Mouse (Mus musculus) R1 (cell line): ENCODE data around the gene Syce3.
"Not testable (repeated sequence)": the region's sequence is repeated elsewhere in the genome, so short reads cannot be mapped to it uniquely, and the experiment has no call there.

ENCODE experiments used
- DNase-seq: peaks from one replicate; pipeline ENCODE4 v3.0.0-alpha.2; 2018; ENCODE audit warnings: low read depth, low spot score

Gene Syce3

DNA sequence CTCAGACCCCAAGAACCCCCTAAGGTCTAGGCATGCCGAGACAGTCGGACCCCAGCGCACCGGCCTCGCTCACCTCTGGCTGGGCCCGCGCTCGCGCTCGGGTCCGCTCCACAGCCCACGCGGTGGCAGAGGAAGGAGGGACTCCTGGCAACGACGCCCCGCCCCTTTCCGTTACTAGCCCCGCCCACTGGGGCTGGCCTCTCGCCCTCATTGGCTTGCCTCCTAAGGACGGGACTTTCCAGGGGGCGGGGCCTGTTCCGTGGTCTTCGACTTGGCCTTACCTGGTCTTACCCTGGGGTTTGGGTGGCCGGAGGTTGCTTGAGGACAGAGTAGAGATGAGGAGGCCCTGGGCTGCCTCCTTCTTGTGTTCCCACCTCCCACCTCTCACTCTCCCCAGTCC lies at the start of gene Syce3:
TSS of gene Syce3 (minus strand) at position 386 of the 400 bp plus-strand sequence.
- DNase-seq: peak; percentile 86

DNA sequence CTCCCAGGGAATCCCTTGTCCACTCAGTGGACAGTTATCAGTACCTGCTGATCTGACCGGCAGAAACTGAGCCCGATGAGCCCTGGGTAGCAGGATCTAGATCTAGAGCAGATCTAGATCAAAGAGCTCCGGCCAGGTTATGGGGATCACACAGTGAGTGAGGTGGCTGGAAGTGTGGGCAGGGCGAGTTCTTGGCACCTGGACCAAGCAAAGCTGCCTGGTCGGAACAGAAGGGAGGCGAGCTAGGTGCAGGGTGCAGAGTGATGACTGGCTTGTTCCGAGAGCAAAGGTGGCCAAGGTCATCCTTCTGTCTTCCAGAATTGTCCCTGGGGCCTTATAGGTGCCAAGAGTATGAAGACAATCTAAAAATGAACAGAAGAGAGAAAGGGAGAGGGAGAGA lies 49.5 kb upstream of the Syce3 start:
- no peak for DNase-seq

DNA sequence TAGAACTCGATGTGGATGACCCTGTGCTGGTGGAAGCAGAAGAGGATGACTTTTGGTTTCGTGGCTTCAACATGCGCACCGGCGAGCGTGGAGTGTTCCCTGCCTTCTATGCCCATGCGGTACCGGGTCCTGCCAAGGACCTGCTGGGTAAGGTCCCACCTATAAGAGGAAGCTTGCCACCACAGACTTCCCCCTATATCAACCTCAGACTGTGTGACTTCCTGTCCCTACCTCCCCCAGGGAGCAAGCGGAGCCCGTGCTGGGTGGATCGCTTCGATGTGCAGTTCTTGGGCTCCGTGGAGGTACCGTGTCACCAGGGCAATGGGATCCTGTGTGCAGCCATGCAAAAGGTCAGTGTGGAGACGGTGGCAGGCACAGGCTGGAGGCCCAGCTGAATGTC lies 48.6 kb upstream of the Syce3 start:
- no peak for DNase-seq

DNA sequence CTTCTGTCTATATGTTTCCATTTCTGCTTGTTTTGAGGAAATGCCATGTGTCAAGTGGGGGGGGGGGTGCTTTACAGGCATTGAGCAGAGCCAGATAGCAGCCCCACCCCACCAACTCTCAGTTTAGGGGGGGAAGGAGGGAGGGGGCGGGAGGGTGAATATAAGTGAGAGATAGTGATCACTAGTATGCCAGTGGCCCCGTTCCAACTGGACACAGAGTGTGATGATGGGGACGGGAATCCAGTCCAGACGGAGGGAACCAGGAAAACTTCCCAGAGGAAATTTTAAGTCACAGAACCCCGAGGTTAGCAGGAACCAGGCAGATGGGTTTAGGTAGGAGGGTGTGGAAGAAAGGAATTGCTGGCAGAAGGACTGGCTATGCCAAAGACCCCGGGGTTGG lies 45.3 kb upstream of the Syce3 start:
- no peak for DNase-seq

DNA sequence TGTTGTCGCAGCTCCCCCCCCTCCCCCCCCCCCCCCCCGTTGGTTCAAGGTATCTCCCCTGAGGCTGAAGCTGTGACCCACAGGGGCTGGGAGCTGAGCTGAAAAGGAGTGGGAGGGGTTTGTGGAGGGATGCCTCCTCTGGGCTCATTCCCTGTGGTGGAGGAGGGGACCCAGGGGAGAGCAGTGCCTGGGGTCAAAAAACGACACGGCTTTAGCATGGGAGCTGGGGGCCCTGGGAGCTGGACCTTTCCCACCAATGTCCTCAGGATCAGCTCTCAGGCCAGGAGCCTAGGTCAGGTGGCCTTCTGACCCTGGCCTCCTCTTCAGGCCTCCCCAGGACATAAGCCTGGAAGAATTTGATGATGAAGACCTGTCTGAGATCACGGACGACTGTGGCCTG lies 44.6 kb upstream of the Syce3 start:
- no peak for DNase-seq

DNA sequence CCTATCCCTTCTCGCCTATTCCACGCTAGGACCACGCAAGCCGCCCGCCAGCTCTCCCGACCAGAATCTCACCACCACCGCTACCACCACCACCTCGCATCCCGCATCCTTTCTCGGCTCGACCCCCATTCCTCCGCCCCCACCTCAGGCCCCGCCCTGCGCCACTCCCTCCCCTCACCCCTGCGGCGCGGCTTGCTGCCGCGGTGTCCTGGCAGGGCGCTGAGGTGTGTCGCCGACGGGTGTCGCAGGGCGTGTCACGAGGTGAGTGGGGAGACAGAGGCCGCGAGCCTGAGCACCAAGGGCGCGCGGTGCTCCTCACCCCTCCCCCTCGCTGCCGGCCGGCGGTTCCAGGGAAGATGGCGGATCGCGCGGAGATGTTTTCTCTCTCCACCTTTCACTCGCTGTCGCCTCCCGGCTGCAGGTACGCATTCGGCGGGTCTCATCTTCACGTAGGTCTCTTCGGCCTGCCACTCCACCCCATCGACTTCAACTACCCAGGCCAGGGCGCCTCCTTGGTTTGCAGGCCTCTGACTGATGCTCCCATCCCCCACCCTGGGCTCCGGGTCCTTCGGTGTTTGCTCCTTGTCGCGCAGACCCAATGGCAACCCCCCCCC lies 43.7 kb upstream of the Syce3 start, which contains the start of gene Mapk8ip2:
TSS of gene Mapk8ip2 (plus strand) at position 49 of the 614 bp plus-strand sequence.
- DNase-seq: peak; percentile 69

DNA sequence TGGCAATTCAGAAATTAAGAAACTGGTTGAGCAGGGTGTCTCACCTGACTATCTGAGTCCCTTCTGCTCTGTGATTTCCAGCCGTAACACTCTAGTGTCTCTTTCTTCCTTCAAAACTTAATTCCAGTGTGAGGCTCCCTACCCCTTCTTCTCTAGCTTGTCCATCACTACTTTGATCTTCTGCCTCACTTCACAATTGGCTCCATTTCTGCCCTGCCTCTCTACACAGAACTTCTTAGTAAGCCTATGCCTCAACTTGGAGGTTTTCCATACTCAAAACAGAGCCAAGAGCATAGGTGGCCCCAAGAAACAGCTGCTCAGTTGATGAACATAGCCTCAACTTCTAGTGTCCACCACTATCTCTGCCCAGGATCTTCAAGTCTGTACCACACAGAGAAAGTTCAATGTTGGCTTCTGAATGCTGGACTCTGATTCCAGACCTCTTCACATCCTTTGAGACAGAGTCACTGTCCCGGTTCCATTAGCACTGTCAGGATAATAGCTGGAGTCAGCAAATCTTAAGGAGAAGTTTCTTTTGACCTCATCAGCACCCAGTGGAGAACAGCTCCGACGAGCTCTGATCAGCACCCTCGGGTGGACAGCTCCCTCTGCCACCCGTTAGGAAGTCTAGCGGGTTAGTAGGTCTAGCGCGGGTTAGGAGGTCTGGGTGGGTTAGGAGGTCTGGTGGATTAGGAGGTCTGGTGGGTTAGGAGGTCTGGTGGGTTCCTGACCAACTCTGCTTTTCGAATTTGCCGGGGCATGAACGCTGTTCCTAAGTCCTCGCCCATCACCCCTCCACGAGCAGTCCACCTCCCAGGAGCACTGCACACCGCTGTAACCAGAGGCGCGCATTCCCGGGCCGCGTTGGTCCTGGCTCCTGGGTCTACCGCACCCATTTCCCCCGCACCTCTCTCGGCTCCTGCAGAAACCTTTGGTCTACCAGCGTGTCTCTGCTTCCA lies 42.9 kb upstream of the Syce3 start:
- peak; percentile 86 for DNase-seq

DNA sequence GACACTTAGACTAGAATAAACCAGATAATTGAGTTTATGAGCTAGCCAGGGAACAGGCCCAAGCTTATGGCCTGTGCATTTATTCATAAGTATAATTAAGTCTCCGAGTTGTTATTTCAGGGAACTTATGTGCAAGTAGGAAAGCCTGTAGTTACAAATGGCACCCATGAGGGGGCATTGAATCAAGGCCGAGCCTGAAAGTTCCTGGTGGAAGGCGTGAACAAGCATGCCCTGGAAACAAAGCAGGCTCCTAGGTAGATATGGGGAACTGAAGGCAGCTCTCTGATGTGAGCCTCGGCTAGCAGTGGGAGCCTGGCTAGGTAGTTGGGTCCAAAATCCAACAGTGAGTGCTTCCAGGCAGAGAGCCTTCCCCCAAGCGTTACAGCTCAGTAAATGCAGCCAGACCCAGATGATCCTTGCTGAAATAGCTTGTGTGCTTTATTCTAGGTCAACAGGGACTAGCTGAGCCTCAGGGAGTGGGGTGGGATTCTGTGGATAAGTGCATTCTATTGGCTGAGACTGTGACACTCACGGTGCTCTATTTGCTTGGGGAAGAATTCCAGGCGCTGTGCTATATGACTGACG lies 32.3 kb upstream of the Syce3 start:
- peak; percentile 76 for DNase-seq

DNA sequence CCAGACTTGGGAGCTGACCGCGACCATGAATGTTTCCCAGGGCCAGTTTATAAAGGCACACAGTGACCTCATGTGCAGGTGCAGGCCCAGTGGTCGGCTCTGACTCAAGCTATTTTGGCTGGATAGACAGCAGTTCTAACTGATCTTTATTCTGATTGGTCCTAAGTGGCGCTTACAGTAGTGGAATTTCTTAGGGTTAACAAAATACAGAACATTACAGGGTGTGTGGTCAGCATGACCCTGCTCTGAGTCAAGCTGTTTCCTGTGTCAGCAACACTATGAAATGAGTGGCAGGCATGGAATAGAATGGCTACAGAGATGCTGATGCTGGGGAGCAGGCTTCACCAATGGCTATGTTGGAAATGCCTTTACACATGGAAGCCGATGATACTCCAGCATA lies 25.6 kb upstream of the Syce3 start:
- no peak for DNase-seq

DNA sequence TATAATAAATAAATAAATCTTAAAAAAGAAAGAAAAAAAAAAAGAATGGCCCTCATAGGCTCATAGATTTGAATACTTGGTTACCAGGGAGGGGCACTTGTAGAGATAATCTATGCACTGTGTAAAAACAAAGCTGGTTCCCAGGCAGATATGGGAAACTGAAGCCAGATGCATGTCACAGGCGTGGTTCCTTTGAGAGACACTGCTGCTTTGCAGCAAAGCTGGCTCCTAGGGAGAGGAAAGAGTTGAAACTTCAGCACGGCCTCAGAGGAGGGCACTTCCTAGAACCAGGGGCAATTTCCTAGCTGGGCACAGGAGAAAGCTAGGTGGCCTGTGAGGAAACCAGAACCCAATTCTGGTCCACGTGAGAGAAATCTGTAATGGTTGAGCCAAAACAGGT lies 23.8 kb upstream of the Syce3 start:
- DNase-seq: no peak

DNA sequence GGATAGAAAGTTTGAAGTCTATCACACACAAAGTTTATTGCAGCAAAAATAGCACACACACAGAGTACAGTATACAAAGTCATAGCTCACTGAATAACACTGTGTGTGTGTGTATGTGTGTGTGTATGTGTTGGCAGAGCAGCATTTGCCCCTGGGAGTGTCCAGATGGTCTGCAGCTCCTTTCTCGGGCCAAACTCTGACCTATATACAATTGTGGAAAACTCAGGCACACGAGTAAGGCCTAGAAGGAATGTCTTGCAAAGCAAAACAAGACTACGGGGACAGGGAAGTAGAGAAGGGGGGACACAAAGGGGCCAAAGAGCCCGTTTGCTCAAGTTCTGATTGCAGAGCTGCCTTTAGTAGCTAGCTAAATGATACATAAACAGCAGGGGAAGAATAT lies 22.6 kb upstream of the Syce3 start:
- DNase-seq: no peak

DNA sequence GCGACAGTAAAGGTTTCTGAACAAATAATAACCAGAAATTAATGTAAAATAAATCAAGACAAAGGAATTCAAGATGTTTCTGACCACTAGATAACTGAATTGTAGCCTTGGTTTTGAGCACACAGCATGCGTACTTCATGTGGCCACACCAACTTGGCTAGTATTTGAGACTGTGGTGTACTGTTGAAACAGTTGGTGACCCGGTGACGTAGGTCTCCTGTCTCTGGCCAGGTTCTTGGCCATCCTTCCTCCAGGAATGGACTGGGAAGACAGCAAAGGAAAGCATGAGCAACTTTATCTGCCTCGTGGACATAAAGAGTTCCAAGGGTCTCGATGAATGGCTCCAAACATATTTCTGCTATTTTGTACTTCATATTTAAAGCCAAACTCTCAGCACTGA lies 21.5 kb upstream of the Syce3 start:
- no peak for DNase-seq

DNA sequence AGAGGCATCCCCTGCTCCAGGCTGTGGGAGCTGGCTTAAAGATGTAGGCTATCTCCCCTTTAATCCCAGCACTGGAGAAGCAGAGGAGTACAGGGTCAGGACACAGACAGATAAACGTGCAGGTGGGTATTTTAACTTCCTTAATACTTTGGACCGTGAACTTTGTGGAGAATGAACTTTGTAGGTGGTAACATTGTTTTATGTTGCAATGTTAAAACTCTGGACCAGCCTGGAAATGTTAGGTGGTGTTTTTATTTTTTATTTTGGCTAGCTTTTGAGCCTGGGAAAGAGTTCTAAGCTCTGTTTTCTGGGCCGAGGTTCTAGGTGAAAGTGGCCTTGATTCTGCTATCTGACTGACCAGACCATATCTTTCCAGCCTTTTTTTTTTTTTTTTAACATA lies 21.0 kb upstream of the Syce3 start:
- no peak for DNase-seq

DNA sequence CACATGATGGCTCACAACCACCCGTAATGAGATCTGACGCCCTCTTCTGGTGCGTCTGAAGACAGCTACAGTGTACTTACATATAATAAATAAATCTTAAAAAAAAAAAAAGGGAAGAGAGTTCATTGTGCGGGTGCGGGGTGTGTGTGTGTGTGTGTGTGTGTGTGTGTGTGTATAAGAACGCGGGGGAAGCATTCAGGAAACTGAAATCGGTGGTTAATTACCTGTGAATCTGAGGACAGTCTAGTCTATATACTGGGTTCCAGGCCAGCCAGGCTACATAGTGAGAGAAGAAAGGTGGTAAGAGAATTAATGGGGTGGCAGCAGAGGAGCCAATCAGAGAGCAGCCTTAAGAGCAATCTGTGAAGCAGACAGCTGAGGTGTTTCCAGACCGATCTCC lies 20.5 kb upstream of the Syce3 start:
- DNase-seq: not testable (repeated sequence)

DNA sequence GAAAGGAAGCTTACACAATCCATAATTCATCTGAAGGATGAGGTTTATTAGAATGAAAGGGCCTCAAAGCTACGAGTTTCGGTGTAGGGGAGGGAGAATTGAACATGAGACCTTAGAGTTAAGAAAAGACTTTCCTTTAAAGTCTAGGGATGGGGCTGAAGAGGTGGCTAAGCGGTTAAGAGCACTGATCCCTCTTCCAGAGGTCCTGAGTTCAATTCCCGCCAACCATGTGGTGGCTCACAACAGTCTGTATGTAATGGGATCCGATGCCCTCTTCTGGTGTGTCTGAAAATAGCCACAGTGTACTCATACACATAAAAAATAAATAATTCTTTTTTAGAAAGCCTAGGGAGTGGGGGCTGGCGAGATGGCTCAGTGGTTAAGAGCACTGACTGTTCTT lies 20.0 kb upstream of the Syce3 start:
- DNase-seq: no peak

DNA sequence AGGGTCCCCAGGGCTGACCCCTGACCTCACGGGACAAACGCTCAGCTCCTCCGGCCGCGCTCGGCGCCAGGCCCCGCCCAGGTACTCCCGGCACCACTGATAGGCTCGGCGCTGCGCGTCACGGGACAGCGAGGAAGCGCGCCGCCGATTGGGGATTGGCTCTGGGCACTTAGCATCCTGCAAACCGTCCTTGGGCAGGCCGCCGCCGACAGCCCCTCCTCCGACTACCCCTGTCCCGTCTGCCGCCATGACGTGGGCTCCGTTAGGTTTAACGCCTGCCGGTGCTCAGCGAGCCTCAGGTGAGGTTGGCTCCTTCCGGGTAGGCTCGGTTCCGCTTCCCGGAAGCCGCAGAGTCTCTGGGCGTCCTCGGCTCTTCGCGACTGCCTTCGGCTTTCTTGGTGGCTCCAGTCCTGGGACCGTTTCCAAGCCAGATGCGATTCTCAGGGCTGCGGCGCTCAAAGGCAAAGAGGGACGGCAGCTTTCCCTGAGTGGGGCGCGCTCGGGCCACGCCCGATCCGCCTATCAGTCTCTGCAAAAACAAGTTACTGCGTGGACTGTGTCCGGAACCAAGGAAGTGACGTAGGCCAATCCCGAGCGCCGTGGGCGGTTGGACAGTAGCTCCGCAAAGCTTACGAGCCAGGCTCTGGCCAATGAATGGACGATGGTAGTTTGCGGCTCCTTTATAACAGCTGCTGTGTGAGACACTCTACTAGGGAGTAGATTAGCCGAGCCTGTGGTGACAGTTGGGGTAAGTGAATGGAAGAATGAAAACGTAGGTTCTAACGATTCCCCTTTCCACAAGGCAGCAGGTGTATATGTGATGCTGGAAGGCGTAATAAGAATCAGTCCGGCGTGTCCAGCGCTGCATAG lies 19.3 kb upstream of the Syce3 start, which contains the start of the genes C730034F03Rik, Gm44502 and Chkb:
TSS of gene C730034F03Rik (plus strand) at position 238 of the 870 bp plus-strand sequence.
TSS of gene Gm44502 (minus strand) at position 345 of the 870 bp plus-strand sequence.
TSS of gene Chkb (minus strand) at position 557 of the 870 bp plus-strand sequence.
- DNase-seq: peak; percentile 93

DNA sequence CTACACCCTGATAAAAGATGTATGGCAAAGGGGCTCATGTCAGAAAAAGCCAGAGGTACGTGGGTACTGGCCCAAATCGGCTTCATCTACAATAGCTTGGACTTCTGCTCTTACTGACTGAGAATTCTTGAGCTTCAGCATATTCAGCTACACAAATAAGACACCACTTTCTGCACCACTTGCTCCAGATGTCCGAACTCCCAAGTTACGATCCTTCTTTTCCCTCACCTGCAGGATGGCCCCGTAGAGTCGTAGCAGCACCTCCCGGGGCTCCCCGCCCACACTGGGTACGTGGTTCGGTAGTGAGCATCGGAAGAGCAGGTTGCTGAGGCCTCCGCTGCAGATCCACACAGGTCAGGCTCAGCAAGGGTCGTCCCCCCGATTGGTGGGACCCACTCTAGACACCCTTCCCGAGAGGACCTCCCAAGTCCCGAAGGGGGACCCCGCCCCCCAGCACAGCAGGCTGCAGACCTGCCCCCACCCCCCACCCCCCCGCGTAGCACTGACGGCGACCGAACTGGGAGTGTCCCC lies 18.6 kb upstream of the Syce3 start:
- no peak for DNase-seq

DNA sequence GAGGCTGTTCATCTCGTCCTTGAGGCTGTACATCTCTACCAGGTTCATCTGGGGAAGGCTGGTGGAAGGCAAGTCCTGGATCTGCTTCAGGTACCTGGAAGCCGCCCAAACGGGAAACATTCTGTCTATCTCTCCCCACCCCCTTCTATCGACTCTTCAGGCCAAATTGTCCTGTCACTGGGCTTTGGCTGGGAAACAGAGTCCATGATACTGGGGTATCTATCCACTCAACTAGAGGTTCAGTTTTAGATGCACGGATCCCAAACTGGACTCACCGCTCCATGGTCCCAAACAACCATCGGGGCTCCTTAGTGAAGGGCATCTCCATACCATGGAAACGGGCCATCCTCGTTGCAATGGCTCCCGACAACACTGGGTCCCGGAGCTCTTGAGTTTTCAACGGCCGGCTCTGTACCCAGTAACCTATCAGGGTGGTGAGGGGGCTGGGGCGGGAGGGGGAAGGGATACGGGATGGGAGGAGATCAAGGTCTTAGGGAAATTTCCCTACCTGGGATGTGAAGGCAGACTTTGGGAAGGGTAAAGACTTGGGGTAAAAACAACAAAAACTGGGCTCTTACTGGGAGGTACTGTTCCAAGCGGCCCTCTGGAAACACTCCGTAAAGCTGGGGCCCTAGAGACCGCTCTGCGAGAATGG lies 18.0 kb upstream of the Syce3 start:
- DNase-seq: no peak

DNA sequence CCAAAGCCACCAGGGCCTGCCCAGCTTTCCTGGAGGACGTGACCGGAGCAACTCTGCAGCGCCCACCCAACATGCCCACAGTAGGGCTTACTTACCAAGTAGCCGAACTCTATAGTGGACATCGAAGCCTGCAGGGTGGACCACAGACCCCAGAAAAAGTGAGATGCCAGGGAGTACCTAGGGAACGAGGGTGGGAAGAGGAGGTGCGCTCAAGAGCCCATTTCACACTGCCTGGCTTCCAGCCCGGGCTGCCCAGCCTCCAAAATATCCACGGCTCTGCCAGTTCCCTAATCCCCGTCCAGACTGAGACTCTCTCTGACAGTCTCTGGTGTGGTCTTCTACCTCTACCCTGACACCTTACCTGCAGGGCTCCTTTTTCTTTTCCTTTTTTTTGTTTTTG lies 16.4 kb upstream of the Syce3 start:
- no peak for DNase-seq

DNA sequence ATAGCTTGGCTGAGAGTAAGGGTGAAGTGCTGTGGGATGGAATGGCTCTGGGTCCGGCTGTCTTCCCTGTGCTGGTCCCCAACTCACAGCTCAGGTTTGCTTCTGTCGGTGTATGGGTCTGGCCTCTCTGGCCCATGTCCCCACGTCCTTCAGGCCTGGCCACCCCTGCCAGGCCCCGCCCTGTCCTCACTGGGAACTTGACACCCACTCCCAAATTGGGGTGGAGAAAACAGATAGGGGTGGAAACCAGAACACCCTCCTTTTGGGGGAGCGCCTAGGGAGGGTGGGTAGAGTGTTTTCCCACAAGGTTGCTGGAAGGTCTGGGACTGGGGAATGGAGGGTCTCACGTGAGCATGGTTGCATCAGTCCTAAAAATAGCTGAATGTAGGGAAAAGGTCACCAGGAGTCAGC lies 15.4 kb upstream of the Syce3 start, which contains the start of gene Cpt1b:
TSS of gene Cpt1b (minus strand) at position 153 of the 411 bp plus-strand sequence.
- no peak for DNase-seq
